Mouse (Mus musculus) lung, embryonic 16.5 days (tissue): ENCODE results near the gene Gm17617. TPM values are rescaled to one million over a fixed set of nuclear protein-coding genes. Genes with fewer than 3 reads are reported as not detected.
"Not testable (repeated sequence)": the region's sequence is repeated elsewhere in the genome, so short reads cannot be mapped to it uniquely, and the experiment has no call there.

Experiments used
- ATAC-seq: fragments of 200-750 bp; cut with Nextera tagmentation; 2 replicates; pipeline ENCODE4 v1.8.0; 2017; ENCODE audit warnings: low read depth, mild to moderate bottlenecking, moderate library complexity
- H3K27ac ChIP-seq: fragments of 300-500 bp; sonication (generic); 2 replicates; pipeline ENCODE4 v1.5.1; 2014; ENCODE audit warnings: mild to moderate bottlenecking, control low read depth, low read length
- H3K27me3 ChIP-seq: fragments of 300-500 bp; sonication (generic); 2 replicates; pipeline ENCODE4 v1.6.1; 2014; ENCODE audit warnings: low read depth, low read length, mixed read lengths; ENCODE audit not compliant: control insufficient read depth, insufficient read depth
- H3K36me3 ChIP-seq: fragments of 300-500 bp; sonication (generic); 2 replicates; pipeline ENCODE4 v1.6.1; 2014; ENCODE audit warnings: low read length; ENCODE audit not compliant: control insufficient read depth, insufficient read depth
- H3K4me1 ChIP-seq: fragments of 300-500 bp; sonication (generic); replicated peaks from 2 replicates; pipeline ENCODE4 v1.6.1; 2014; ENCODE audit warnings: low read length, mixed read lengths; ENCODE audit not compliant: control insufficient read depth, insufficient read depth
- H3K4me2 ChIP-seq: fragments of 300-500 bp; sonication (generic); 2 replicates; pipeline ENCODE4 v1.6.1; 2014; ENCODE audit warnings: low read depth, low read length, control low read depth
- H3K4me3 ChIP-seq: fragments of 300-500 bp; sonication (generic); 2 replicates; pipeline ENCODE4 v1.5.1; 2014; ENCODE audit warnings: mild to moderate bottlenecking, low read length, control low read depth
- H3K9ac ChIP-seq: fragments of 300-500 bp; sonication (generic); 2 replicates; pipeline ENCODE4 v1.6.1; 2014; ENCODE audit warnings: low read length, control low read depth
- H3K9me3 ChIP-seq: fragments of 300-500 bp; sonication (generic); 2 replicates; pipeline ENCODE4 v1.6.1; 2016; ENCODE audit warnings: low read length; ENCODE audit not compliant: control insufficient read depth
- WGBS: fragments of 180-500 bp; shearing (Covaris S2); extraction: QIAGEN DNeasy Blood & Tissue Kit; methylation state at CpG from one replicate; pipeline ENCODE4 v1.1.7; 2014; 5-methylcytosine and 5-hydroxymethylcytosine counted together
- polyA plus RNA-seq: library from polyadenylated mRNA; unstranded; fragments of >200 nt; fragmentation: Nextera tagmentation; extraction: Ambion mirVana; gene quantifications from 2 replicates; pipeline ENCODE4 v1.2.1, GENCODE M21; 2015

The Gm17617 gene
- polyA plus RNA-seq, 1 experiment from 2014 or later, result not detected

- H3K4me2 ChIP-seq, result peak within 1 kb of the TSS; percentile 88
- H3K27me3 ChIP-seq, result no peaks in the 10 kb centered on the region
- peak within 1 kb of the TSS; percentile 70 for H3K4me3 ChIP-seq
- H3K27ac ChIP-seq, result peak within 1 kb of the TSS; percentile 77
- peaks cover 11% of the 10 kb centered on the region for H3K4me1 ChIP-seq
- peak; percentile 98 for ATAC-seq
- H3K9me3 ChIP-seq, result no peaks in the 10 kb centered on the region
- H3K36me3 ChIP-seq, result no peaks in the 10 kb centered on the region
- WGBS, result under 1% methylated on average over 66 of the region's 66 CpGs
- H3K9ac ChIP-seq, result peak within 1 kb of the TSS; percentile 84
These were observed 28.0 kb downstream of the Gm17617 start, which contains the start of gene Zfp346 for GRCm38 (mm10) chr13:55105045-55105952. TSS of gene Zfp346 (plus strand) at chr13:55105311.

DNA sequence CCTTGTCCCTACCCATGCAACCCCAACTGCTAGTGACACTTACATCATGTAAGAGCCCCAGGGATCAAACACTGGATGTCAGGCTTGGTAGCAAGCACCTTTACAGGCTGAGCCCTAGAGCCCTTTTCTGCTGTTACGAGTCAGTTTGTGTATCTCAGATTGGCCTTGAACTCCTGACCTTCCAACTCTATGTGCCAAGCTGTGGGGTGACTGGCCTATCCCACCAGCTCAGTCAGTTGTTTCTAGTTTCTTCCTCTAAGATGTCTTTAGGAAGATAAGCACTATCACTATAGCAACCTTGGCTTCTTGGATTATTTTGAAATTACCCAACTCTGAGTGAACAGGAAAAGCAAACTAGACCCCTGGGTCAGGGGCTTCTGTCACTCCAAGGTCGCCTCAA, 30.0 kb downstream of the Gm17617 start:
- no peak for ATAC-seq
- Histone ChIP-seq H3K9ac (no peak overlapping the region), H3K27ac (no peak overlapping the region), H3K4me1 (peaks cover 17% of the 10 kb centered on the region), H3K9me3 (no peaks in the 10 kb centered on the region), H3K27me3 (no peaks in the 10 kb centered on the region), H3K4me2 (no peak overlapping the region), H3K4me3 (no peak overlapping the region), H3K36me3 (no peaks in the 10 kb centered on the region)
- 50% methylated on average over 2 of the region's 2 CpGs for WGBS

DNA sequence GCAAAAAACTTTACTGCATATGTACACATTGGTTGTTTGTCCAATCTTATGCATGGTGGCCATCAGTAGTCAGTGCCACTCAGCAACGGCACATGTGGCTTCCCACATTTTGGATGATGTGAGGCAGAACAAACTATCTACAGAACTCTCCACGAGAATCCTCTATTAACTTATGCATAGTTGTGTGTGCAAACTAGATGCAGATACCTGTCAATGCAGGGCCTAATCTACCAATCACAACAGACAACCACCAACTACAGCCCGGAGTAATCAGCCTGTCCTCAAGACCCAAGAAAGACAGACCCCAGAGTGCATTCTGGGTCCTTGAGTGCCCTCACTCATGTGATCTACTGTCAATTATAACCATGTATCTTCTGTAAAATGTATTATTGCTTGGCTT, 31.0 kb downstream of the Gm17617 start:
- H3K27ac ChIP-seq, result no peak overlapping the region
- H3K4me2 ChIP-seq, result no peak overlapping the region
- 87% methylated on average over 3 of the region's 3 CpGs for WGBS
- no peak overlapping the region for H3K4me3 ChIP-seq
- H3K36me3 ChIP-seq, result no peaks in the 10 kb centered on the region
- no peaks in the 10 kb centered on the region for H3K9me3 ChIP-seq
- H3K9ac ChIP-seq, result no peak overlapping the region
- peaks cover 17% of the 10 kb centered on the region for H3K4me1 ChIP-seq
- no peak for ATAC-seq
- H3K27me3 ChIP-seq, result no peaks in the 10 kb centered on the region

DNA sequence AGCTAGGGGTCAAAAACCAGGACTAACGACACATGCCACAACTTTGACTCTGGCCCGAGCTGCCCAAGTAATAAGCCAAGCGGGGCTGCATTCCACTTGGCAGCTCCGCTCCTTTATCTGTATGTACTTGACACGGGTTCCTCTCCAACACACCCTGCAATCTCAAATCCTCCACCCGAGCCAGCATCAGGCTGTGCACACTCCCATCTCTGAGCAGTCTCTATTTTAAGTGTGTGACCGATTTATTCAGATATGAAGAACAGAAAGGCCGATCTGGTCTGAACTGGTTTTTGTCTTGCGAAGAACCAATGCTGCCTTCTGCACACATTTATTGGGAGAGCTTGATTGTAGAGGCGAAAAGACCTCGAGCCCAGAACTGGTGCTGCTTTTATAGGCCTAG, 31.7 kb downstream of the Gm17617 start:
- H3K27ac ChIP-seq, result no peak overlapping the region
- WGBS, result 84% methylated on average over 11 of the region's 11 CpGs
- no peaks in the 10 kb centered on the region for H3K9me3 ChIP-seq
- no peaks in the 10 kb centered on the region for H3K27me3 ChIP-seq
- no peaks in the 10 kb centered on the region for H3K36me3 ChIP-seq
- peaks cover 17% of the 10 kb centered on the region for H3K4me1 ChIP-seq
- H3K9ac ChIP-seq, result no peak overlapping the region
- no peak for ATAC-seq
- H3K4me2 ChIP-seq, result no peak overlapping the region
- no peak overlapping the region for H3K4me3 ChIP-seq

DNA sequence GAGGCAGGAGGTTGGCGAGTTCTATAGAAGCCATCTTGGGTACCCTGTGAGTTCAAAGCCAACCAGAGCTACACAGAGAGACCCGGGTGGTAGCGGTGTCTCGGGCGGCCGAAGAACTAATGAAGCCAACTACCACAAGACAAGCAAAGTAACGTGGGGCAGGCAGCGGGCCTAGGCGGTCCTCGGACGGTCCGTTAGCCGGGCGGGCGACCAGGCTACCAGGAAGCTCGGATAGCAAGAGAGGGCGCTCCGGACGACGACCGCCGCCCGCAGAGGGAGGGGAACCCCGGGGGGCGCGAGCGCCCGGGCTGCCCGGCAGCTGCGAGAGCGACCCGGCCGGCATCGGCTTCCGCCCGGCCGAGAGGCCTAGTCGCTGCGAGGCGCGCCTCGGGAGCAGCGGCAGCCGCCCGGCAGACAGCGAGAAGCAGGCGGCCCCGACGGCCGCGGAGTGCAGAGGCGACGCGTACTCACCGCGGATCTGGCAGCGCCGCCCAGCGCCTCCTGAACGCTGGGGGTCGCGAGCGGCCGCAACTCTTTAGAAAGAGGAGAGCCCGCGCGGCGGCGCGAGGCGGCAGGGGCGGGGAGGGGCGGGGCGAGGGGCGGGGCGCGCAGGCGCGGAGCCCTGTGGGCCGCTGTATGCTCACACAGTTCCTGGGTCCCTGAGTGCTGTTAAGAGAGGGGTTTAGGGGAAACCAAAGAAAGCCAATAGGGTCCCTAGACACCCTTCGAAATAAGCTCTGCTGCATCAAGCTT, 33.4 kb downstream of the Gm17617 start, which contains the start of gene Uimc1:
Uimc1 (minus strand) TSS at position 575 of the 753 bp plus-strand sequence.
- Histone ChIP-seq H3K4me3 (peak within 1 kb of the TSS; percentile 90), H3K27me3 (no peaks in the 10 kb centered on the region), H3K9ac (peak within 1 kb of the TSS; percentile 97), H3K4me2 (peak within 1 kb of the TSS; percentile 66), H3K4me1 (peaks cover 9% of the 10 kb centered on the region), H3K9me3 (no peaks in the 10 kb centered on the region), H3K27ac (peak within 1 kb of the TSS; percentile 94), H3K36me3 (no peaks in the 10 kb centered on the region)
- WGBS, result under 1% methylated on average over 66 of the region's 81 CpGs
- peak; percentile 95 for ATAC-seq

DNA sequence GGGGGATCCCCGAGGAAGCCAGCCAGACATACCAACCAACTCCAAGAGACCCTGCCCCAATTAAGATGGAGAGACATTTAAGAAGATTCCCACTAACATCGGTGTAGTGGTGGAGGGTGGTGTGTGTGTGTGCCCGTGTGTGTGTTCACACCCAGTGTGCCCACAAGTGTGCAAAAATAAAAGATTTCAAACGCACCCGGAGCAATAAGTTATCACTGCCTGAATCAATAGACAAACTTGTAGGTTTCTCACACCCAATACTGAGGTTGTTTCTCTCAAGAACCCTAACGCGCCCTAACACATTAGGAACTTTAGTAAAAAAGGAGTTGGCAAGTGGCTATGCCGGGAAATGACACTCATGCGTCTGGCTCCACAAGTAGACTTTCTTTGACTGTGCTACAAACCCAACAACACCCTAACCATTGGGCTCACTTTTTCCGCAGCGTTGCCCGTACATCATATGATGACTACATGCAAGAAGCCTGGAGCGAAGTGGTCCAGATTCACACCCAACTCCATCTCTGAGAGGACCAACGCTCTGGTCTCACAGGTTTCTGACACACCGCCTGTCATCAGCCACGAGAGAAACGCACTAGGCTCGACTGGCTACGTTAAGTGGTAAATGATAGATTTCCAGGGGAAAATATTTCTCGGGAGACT, 34.2 kb downstream of the Gm17617 start:
- H3K27ac ChIP-seq, result peak overlapping the region; percentile 94
- H3K4me2 ChIP-seq, result peak overlapping the region; percentile 66
- H3K36me3 ChIP-seq, result no peaks in the 10 kb centered on the region
- H3K27me3 ChIP-seq, result no peaks in the 10 kb centered on the region
- peaks cover 5% of the 10 kb centered on the region for H3K4me1 ChIP-seq
- peak overlapping the region; percentile 90 for H3K4me3 ChIP-seq
- 21% methylated on average over 20 of the region's 20 CpGs for WGBS
- no peaks in the 10 kb centered on the region for H3K9me3 ChIP-seq
- no peak for ATAC-seq
- peak overlapping the region; percentile 97 for H3K9ac ChIP-seq

DNA sequence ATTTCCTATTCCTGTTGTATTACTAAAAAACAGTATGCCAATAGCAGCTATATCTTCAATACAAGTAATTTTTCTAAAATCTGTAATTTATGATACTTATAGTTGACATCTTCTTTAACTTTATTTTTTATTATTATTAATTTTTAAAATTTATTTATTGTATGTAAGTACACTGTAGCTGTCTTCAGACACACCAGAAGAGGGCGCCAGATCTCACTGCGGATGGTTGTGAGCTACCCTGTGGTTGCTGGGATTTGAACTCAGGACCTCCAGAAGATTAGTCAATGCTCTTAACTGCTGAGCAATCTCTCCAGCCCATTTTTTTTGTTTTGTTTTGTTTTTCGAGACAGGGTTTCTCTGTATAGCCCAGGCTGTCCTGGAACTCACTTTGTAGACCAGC, 35.5 kb downstream of the Gm17617 start:
- not testable (repeated sequence) for H3K36me3 ChIP-seq, ATAC-seq, H3K9me3 ChIP-seq, H3K4me2 ChIP-seq, H3K4me1 ChIP-seq, H3K27me3 ChIP-seq, H3K27ac ChIP-seq, H3K9ac ChIP-seq, H3K4me3 ChIP-seq
- 87% methylated on average over 3 of the region's 3 CpGs for WGBS

GRCm38 (mm10) chr13:55092588-55092987, 40.8 kb downstream of the Gm17617 start:
- H3K36me3 ChIP-seq, result peaks cover 3% of the 10 kb centered on the region; the same call in 1 of the 2 replicates
- no peak for ATAC-seq
- no peaks in the 10 kb centered on the region for H3K27me3 ChIP-seq
- no peak overlapping the region for H3K9ac ChIP-seq
- H3K4me1 ChIP-seq, result no peaks in the 10 kb centered on the region
- no peak overlapping the region for H3K27ac ChIP-seq
- 62% methylated on average over 4 of the region's 4 CpGs for WGBS
- no peak overlapping the region for H3K4me2 ChIP-seq
- H3K9me3 ChIP-seq, result no peaks in the 10 kb centered on the region
- no peak overlapping the region for H3K4me3 ChIP-seq
